Mouse (Mus musculus) gastrocnemius, adult 2 months (tissue): ENCODE results near the gene Alms1. TPM values are rescaled to one million over a fixed set of nuclear protein-coding genes. Genes with fewer than 3 reads are reported as not detected.
"Not testable (repeated sequence)": the region's sequence is repeated elsewhere in the genome, so short reads cannot be mapped to it uniquely, and the experiment has no call there.

Experiments used
- DNase-seq: peaks from one replicate; pipeline ENCODE4 v3.0.0; 2022
- H3K27ac ChIP-seq: fragments of 200-600 bp; 2 replicates; pipeline ENCODE4 v1.8.1; 2022; ENCODE audit warnings: mild to moderate bottlenecking
- H3K4me3 ChIP-seq: fragments of 200-600 bp; 2 replicates; pipeline ENCODE4 v1.8.1; 2022; ENCODE audit warnings: mild to moderate bottlenecking, moderate library complexity
- CTCF ChIP-seq: fragments of 200-600 bp; IDR thresholded peaks from 2 replicates; pipeline ENCODE4 v1.8.1; 2022; ENCODE audit warnings: antibody characterized with exemption, mild to moderate bottlenecking, moderate library complexity
- intact Hi-C: fragments of 180-260 bp; cut with DNase I; formaldehyde crosslinking; loops from one replicate; pipeline ENCODE4 v1.15.1; 2025
- microRNA-seq: library from miRNA; unstranded; fragments of <30 nt; microRNA quantifications from one replicate; pipeline ENCODE4 v1.2.0, GENCODE M21; 2021
- total RNA-seq, 2 experiments: library from RNA; stranded (reverse); gene quantifications; 2 replicates each; pipeline ENCODE4 v1.2.3; 2021

Alms1 gene
- total RNA-seq, 2 experiments from 2014 or later, result 0.54 to 0.78 TPM

DNA sequence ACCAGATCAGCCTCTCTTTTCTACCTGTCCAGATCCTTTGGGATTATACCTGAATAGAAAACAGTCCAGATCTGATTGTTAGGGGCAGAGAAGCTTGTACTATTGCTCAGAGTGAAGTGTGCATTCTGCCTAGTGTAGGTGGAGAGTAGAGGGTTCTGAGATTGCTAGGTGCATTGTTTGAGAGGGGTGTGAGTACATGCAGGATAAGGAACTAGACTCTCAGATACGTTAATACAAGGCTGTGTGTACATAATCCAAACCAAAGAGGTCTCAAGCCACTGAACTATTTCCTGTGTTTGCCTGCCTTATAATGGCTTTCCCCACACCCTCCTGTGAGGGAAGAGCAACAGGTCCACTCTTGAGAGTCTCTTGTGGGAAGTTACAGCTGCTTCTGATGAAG, 12.0 kb downstream of the Alms1 start:
- intact Hi-C loops, result no loop called here
- DNase-seq, result no peak
- no peak for TF ChIP-seq CTCF
- Histone ChIP-seq H3K27ac (no peak overlapping the region), H3K4me3 (no peak overlapping the region)

DNA sequence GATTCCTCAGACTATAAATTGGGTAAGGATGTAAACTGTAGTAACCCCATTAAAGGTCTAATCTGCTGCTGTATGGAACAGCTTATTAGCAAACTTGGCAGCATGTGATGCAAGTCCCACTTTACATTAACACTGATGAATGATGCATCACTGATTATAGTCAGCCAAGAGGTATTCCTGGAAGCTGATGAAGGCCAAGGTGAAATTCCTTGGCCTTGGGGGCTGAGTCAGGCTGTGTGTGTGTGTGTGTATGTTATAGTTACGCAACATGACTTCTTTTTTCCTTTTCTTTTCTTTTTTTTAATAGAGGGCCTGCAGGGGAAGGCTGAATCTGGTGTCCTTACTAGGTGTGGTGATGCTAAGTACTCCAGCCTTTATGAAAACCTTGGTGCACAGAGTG, 23.2 kb downstream of the Alms1 start:
- no peak for TF ChIP-seq CTCF
- H3K4me3 ChIP-seq, result no peak overlapping the region
- intact Hi-C loops, result no loop called here
- H3K27ac ChIP-seq, result no peak overlapping the region
- no peak for DNase-seq

DNA sequence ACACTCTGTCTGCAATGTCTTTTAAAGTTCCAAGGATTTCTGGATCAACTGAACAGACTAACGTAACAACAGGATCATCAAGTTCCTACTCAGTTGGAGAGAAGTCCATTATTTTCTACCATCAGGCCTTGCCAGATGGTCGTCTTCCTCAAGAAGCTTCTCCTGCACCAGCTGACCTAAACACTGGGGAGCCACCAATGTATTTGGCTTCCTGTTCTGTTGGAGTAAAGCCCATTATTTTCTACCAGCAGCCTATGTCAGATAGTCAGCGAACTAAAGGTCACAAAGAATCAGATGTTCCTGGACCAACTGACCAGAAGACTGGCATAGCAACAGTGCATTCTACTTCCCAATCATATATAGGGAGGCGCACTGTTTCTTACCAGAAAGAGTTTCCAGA, 33.5 kb downstream of the Alms1 start:
- DNase-seq, result no peak
- intact Hi-C loops, result no loop called here
- H3K27ac ChIP-seq, result no peak overlapping the region
- H3K4me3 ChIP-seq, result no peak overlapping the region
- TF ChIP-seq CTCF, result no peak

DNA sequence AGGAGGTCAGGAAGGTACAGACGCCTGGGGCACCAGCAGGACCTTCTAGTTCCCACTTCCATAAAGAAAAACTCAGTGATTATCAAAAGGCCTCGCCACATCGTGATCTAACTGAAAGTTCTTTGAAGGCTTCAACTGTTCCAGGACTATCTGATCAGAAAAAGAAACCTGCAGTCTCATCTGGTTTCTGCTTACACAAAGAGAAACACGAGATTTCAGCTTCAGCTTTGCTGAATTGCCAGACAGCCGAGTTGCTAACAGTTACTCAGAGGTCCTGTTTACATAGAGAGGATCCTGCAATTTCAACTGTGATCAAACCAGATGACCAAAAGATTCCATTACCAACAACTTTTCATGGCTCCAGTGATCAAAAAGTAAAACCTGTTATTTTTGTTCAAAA, 34.3 kb downstream of the Alms1 start:
- Histone ChIP-seq H3K27ac (no peak overlapping the region), H3K4me3 (no peak overlapping the region)
- DNase-seq, result no peak
- no peak for TF ChIP-seq CTCF
- intact Hi-C loops, result no loop called here

DNA sequence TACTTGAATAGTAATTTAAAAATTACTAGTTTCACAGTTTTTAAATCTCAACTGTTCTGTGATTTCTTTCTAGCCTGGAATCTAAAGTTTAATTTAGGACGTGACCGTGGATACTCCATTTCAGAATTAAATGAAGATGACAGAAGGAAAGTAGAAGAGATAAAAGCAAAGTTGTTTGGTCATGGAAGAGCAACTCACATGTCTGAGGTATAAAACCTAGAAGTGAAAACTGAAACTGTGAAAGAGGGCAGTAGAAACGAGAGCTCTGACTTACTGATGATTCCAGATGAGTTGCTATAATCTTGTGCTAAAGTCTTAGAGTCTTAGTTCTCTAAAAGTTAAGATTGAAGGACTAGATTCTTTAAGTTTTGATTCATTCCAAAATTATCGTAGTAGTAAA, 37.2 kb downstream of the Alms1 start:
- intact Hi-C loops, result no loop called here

GRCm38 (mm10) chr6:85633165-85633564, 45.8 kb downstream of the Alms1 start:
- intact Hi-C loops, result no loop called here
- H3K27ac ChIP-seq, result no peak overlapping the region
- no peak overlapping the region for H3K4me3 ChIP-seq
- DNase-seq, result no peak
- no peak for TF ChIP-seq CTCF

More for the DNA sequence above, 37.2 kb downstream of the Alms1 start:
- no peak for TF ChIP-seq CTCF
- H3K4me3 ChIP-seq, result no peak overlapping the region
- no peak for DNase-seq
- H3K27ac ChIP-seq, result no peak overlapping the region

- intact Hi-C loops, result no loop called here
- no peak overlapping the region for H3K4me3 ChIP-seq
- DNase-seq, result no peak
- peak; percentile 45 for TF ChIP-seq CTCF
- H3K27ac ChIP-seq, result no peak overlapping the region
Observed at GRCm38 (mm10) chr6:85653244-85653643, 65.9 kb downstream of the Alms1 start.

- DNase-seq, result peak; percentile 66
- H3K4me3 ChIP-seq, intact Hi-C loops: not testable (repeated sequence)
- peak overlapping the region; percentile 51 for H3K27ac ChIP-seq
Observed at GRCm38 (mm10) chr6:85701943-85702342, 114.6 kb downstream of the Alms1 start.

DNA sequence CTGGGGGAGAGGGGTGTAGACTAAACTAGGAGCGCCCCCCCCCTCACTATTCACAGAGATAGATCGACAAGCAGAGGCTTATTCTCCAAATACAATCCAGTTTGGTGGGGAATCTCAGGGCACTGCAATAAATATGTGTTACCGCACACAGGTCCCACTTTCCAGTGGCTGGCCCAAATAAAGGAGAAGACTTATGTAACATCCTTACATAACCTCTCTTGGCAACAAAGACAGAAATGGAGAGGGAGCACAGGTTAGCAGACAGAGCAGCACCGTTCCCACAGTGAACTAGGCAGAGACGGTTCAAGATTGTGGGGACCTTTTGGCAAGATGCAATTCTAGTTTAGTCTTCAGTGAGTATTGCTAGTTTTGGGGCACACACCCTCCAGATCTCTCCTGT, 121.9 kb downstream of the Alms1 start:
- H3K4me3 ChIP-seq, DNase-seq, intact Hi-C loops, H3K27ac ChIP-seq: not testable (repeated sequence)

- H3K27ac ChIP-seq, H3K4me3 ChIP-seq, DNase-seq, intact Hi-C loops: not testable (repeated sequence)
Observed at GRCm38 (mm10) chr6:85709607-85710006, 122.3 kb downstream of the Alms1 start.

- DNase-seq, result peak; percentile 15
- TF ChIP-seq CTCF, result peak; percentile 8; the same call in 1 of the 2 replicates
Observed at GRCm38 (mm10) chr6:85713105-85713504, 125.8 kb downstream of the Alms1 start, which contains the start of gene Nat8f7. TSS of gene Nat8f7 (minus strand) at chr6:85713205.

More at GRCm38 (mm10) chr6:85713105-85713504, 125.8 kb downstream of the Alms1 start, which contains the start of gene Nat8f7:
- H3K4me3 ChIP-seq, H3K27ac ChIP-seq, intact Hi-C loops: not testable (repeated sequence)

Small RNAs within 50 kb of the gene (microRNA-seq; reads per million reads assigned to microRNA genes)
- gene Gm27317, result not detected

Other genes starting within 250 kb of the Alms1 start
- gene Rab11fip5, start 212.9 kb upstream of the Alms1 start, total RNA-seq, result 10 to 100 TPM; 24.2 to 28.2 TPM
- gene Noto, start 163.6 kb upstream of the Alms1 start, total RNA-seq, result not detected
- 1 to 10 TPM; 8.6 TPM for gene Smyd5, start 155.5 kb upstream of the Alms1 start, total RNA-seq
- gene Cct7, start 136.0 kb upstream of the Alms1 start, total RNA-seq, result 100 to 1,000 TPM; 127 to 135 TPM
- 10 to 100 TPM; 14.8 to 15.9 TPM for gene Pradc1, start 135.6 kb upstream of the Alms1 start, total RNA-seq
- gene Fbxo41, start 84.5 kb upstream of the Alms1 start, total RNA-seq, result under 1 TPM in 1 of 2 experiments, not detected in 1; 0.03 TPM
- gene Egr4, start 73.9 kb upstream of the Alms1 start, total RNA-seq, result not detected
- under 1 TPM in 1 of 2 experiments, not detected in 1; 0.13 TPM for gene Nat8f7, start 125.7 kb downstream of the Alms1 start, total RNA-seq
- gene Nat8f3, start 178.2 kb downstream of the Alms1 start, total RNA-seq, result not detected
- gene Nat8f6, start 233.4 kb downstream of the Alms1 start, total RNA-seq, result not detected
- gene Nat8f5, start 233.4 kb downstream of the Alms1 start, total RNA-seq, result not detected
- not detected for gene Nat8, start 244.6 kb downstream of the Alms1 start, total RNA-seq